Comparison of ENCODE assay signal across 37 mouse cellular contexts in genomic region chr2:150299096-150299495, GRCm38 (mm10). TPM values are rescaled to one million over a fixed set of nuclear protein-coding genes. Genes with fewer than 3 reads are reported as not detected.
DNase-seq lines count a peak whose midpoint lies in the region; ATAC-seq and TF ChIP-seq lines count a peak whose summit lies in the region.
"Had no signal": no experiment of that assay in that cellular context is flagged by ENCODE, and none has a peak within 500 bp of the region (broad histone marks: within the 10 kb centered on the region; RNA-seq: fewer than 3 reads in every experiment).

No protein-coding gene starts in this region.

- H3K4me2 ChIP-seq in heart, embryonic 12.5 days = no peak overlapping the region
- no peak overlapping the region for H3K4me2 ChIP-seq in midbrain, postnatal 0 days (ENCODE audit: low read depth, low read length, poor library complexity, severe bottlenecking)
- H3K4me2 ChIP-seq: embryonic facial prominence, embryonic 13.5 days; forebrain, embryonic 13.5 days; heart, embryonic 13.5 days; hindbrain, embryonic 15.5 days; intestine, embryonic 15.5 days; limb, embryonic 12.5 days; liver, embryonic 12.5 days; midbrain, embryonic 12.5 days; stomach, embryonic 15.5 days had no signal

- H3K27me3 ChIP-seq in heart, embryonic 12.5 days (replicated peaks) = no peaks in the 10 kb centered on the region
- no peaks in the 10 kb centered on the region for H3K27me3 ChIP-seq in midbrain, postnatal 0 days (ENCODE audit: insufficient read depth, low read length)
- H3K27me3 ChIP-seq: CH12.LX; embryonic facial prominence, embryonic 13.5 days; forebrain, embryonic 13.5 days; heart, embryonic 13.5 days; hindbrain, embryonic 15.5 days; intestine, embryonic 15.5 days; limb, embryonic 12.5 days; liver, embryonic 12.5 days; midbrain, embryonic 12.5 days; stomach, embryonic 15.5 days had no signal

- WGBS in heart, embryonic 12.5 days = 35% methylated on average over 1 of the region's 1 CpGs
- WGBS in midbrain, postnatal 0 days = 51% methylated on average over 1 of the region's 1 CpGs

- intact Hi-C loops in heart, postnatal 10 days (cut with DNase I) = no loop called here

- H3K9me3 ChIP-seq in heart, embryonic 12.5 days (replicated peaks) = peaks cover 3% of the 10 kb centered on the region; the same call in 1 of the 2 replicates
- 0 out of 2 replicates have a peak, but pooled peaks cover 7% of the 10 kb centered on the region for H3K9me3 ChIP-seq in midbrain, postnatal 0 days (ENCODE audit: low read length)
- H3K9me3 ChIP-seq: embryonic facial prominence, embryonic 13.5 days; forebrain, embryonic 13.5 days; G1E; hindbrain, embryonic 15.5 days; intestine, embryonic 15.5 days; liver, embryonic 12.5 days; midbrain, embryonic 12.5 days; stomach, embryonic 15.5 days had no signal

- no peak overlapping the region for H3K4me3 ChIP-seq in heart, embryonic 12.5 days
- no peak overlapping the region for H3K4me3 ChIP-seq in midbrain, postnatal 0 days (ENCODE audit: low read depth, low read length)
- H3K4me3 ChIP-seq: embryonic facial prominence, embryonic 13.5 days; erythroblast, embryonic 14.5 days; forebrain, embryonic 13.5 days; heart, embryonic 13.5 days; hindbrain, embryonic 15.5 days; intestine, embryonic 15.5 days; limb, embryonic 12.5 days; liver, embryonic 12.5 days; midbrain, embryonic 12.5 days; stomach, embryonic 15.5 days had no signal

- H3K27ac ChIP-seq in heart, embryonic 12.5 days (ENCODE audit: poor library complexity, severe bottlenecking) = no peak overlapping the region
- H3K27ac ChIP-seq in midbrain, postnatal 0 days (ENCODE audit: low read depth, low read length) = no peak overlapping the region
- H3K27ac ChIP-seq: embryonic facial prominence, embryonic 13.5 days; forebrain, embryonic 13.5 days; heart, embryonic 13.5 days; hindbrain, embryonic 15.5 days; intestine, embryonic 15.5 days; limb, embryonic 12.5 days; liver, embryonic 12.5 days; midbrain, embryonic 12.5 days; stomach, embryonic 15.5 days had no signal

- peak; percentile 20 to 34 for DNase-seq in heart, postnatal 10 days
- DNase-seq in 3T3-L1 (ENCODE audit: low read depth, low spot score) = peak; percentile 30
- DNase-seq in adrenal gland, adult (ENCODE audit: inconsistent age in 2 of 2, low spot score in 1 of 2) = peak; percentile 79 to 90
- peak; percentile 72 to 77 for DNase-seq in adrenal gland, postnatal 36 days
- no peak for DNase-seq in urinary bladder, postnatal 36 days (ENCODE audit: low spot score in 2 of 2)
- DNase-seq in midbrain, postnatal 0 days (ENCODE audit: low spot score) = no peak
- DNase-seq: B cell, adult 2 months; cerebellum, adult 2 months; cerebellum, postnatal 36 days; embryo, embryonic 11 days; gastrocnemius, postnatal 36 days; kidney, adult 9 months; kidney, postnatal 14 days; layer of hippocampus, postnatal 36 days; lung, adult 2 months; lung, postnatal 14 days; right cerebral cortex, adult 18-20 months had no signal

- ATAC-seq in heart, embryonic 12.5 days (ENCODE audit: insufficient number of reproducible peaks, low FRiP score) = no peak
- no peak for ATAC-seq in midbrain, postnatal 0 days (ENCODE audit: low FRiP score)
- ATAC-seq: activated CD4-positive, CD25-positive, alpha-beta regulatory T cell, adult 4 months; forebrain, embryonic 13.5 days; intestine, embryonic 15.5 days; liver, embryonic 12.5 days had no signal

- TF ChIP-seq CTCF in midbrain, postnatal 0 days (IDR thresholded peaks at IDR 0.05) = no peak

- no peaks in the 10 kb centered on the region for H3K36me3 ChIP-seq in heart, embryonic 12.5 days
- no peaks in the 10 kb centered on the region for H3K36me3 ChIP-seq in midbrain, postnatal 0 days (ENCODE audit: insufficient read depth, low read length)
- H3K36me3 ChIP-seq: embryonic facial prominence, embryonic 13.5 days; G1E; heart, embryonic 13.5 days; hindbrain, embryonic 15.5 days; intestine, embryonic 15.5 days; limb, embryonic 12.5 days; liver, embryonic 12.5 days; midbrain, embryonic 12.5 days; stomach, embryonic 15.5 days had no signal

- H3K9ac ChIP-seq in heart, embryonic 12.5 days = no peak overlapping the region
- no peak overlapping the region for H3K9ac ChIP-seq in midbrain, postnatal 0 days (replicated peaks; ENCODE audit: low read length, poor library complexity, severe bottlenecking)
- H3K9ac ChIP-seq: embryonic facial prominence, embryonic 13.5 days; forebrain, embryonic 13.5 days; heart, embryonic 13.5 days; hindbrain, embryonic 15.5 days; intestine, embryonic 15.5 days; limb, embryonic 12.5 days; liver, embryonic 12.5 days; midbrain, embryonic 12.5 days; stomach, embryonic 15.5 days had no signal

- no peaks in the 10 kb centered on the region for H3K4me1 ChIP-seq in heart, embryonic 12.5 days (replicated peaks)
- H3K4me1 ChIP-seq in midbrain, postnatal 0 days (ENCODE audit: insufficient read depth, low read length) = no peaks in the 10 kb centered on the region
- H3K4me1 ChIP-seq: embryonic facial prominence, embryonic 13.5 days; forebrain, embryonic 13.5 days; heart, embryonic 13.5 days; hindbrain, embryonic 15.5 days; intestine, embryonic 15.5 days; limb, embryonic 12.5 days; liver, embryonic 12.5 days; midbrain, embryonic 12.5 days; stomach, embryonic 15.5 days had no signal

RNA-seq across cellular contexts. Expression of gene Gm10130, which starts 24.4 kb away (rescaled TPM):
- total RNA-seq in heart, postnatal 10 days (2021) = 1 to 10 TPM; 1.2 to 1.9 TPM
- 2.3 and 2.8 TPM in 2 replicates for polyA plus RNA-seq in heart, embryonic 12.5 days (2016; fragmentation: Nextera tagmentation; extraction: Ambion mirVana)
- 1 to 10 TPM; 3.2 to 3.8 TPM for total RNA-seq in adrenal gland, postnatal 36 days (2021)
- total RNA-seq in midbrain, postnatal 0 days (2014; rRNA removed) = not detected in 2 replicates
- polyA plus RNA-seq in midbrain, postnatal 0 days (2015; fragmentation: Nextera tagmentation; extraction: Ambion mirVana) = not detected in 2 replicates
- total RNA-seq: layer of hippocampus, adult 18-20 months had no signal
- polyA plus RNA-seq: cerebellum, adult 2 months; erythroblast, embryonic 14.5 days; G1E; lung, adult 2 months had no signal

RNA-seq across cellular contexts. Expression of gene Gm14124, which starts 41.8 kb away (rescaled TPM):
- total RNA-seq in heart, postnatal 10 days (2021) = under 1 TPM; 0.10 to 0.19 TPM
- 0.06 TPM in 1 of 2 replicates, not detected in the other for polyA plus RNA-seq in heart, embryonic 12.5 days (2016; fragmentation: Nextera tagmentation; extraction: Ambion mirVana)
- under 1 TPM; 0.30 to 0.40 TPM for total RNA-seq in adrenal gland, postnatal 36 days (2021)
- 0.09 TPM in 1 of 2 replicates, not detected in the other for total RNA-seq in midbrain, postnatal 0 days (2014; rRNA removed)
- polyA plus RNA-seq in midbrain, postnatal 0 days (2015; fragmentation: Nextera tagmentation; extraction: Ambion mirVana) = not detected in 2 replicates
- total RNA-seq: gastrocnemius, adult 18-20 months; hematopoietic stem cell, adult 5-6 weeks; megakaryocyte, adult 5-6 weeks had no signal
- polyA plus RNA-seq: activated CD4-positive, CD25-positive, alpha-beta regulatory T cell, adult 4 months; embryonic facial prominence, embryonic 13.5 days; erythroblast, embryonic 14.5 days; forebrain, embryonic 13.5 days; G1E; heart, embryonic 13.5 days; limb, embryonic 12.5 days; liver, embryonic 12.5 days; lung, adult 2 months; midbrain, embryonic 12.5 days; neural tube, embryonic 11.5 days; stomach, embryonic 15.5 days; thymus, postnatal 0 days had no signal

RNA-seq across cellular contexts. Expression of gene Gm21994, which starts 43.7 kb away (rescaled TPM):
- total RNA-seq in heart, postnatal 10 days (2021) = 1 to 10 TPM; 2.6 to 4.6 TPM
- polyA plus RNA-seq in heart, embryonic 12.5 days (2016; fragmentation: Nextera tagmentation; extraction: Ambion mirVana) = 3.2 and 4.3 TPM in 2 replicates
- total RNA-seq in adrenal gland, postnatal 36 days (2021) = 1 to 10 TPM; 5.7 to 6.8 TPM
- total RNA-seq in midbrain, postnatal 0 days (2014; rRNA removed) = 1.3 and 1.5 TPM in 2 replicates
- polyA plus RNA-seq in midbrain, postnatal 0 days (2015; fragmentation: Nextera tagmentation; extraction: Ambion mirVana) = 2.8 and 3.0 TPM in 2 replicates
- polyA plus RNA-seq: erythroblast, embryonic 14.5 days had no signal

Comparison
In these comparisons a context has a peak if more than half of its experiments do, and no peak if none do; other contexts are left out.
1. DNase-seq: peak in heart, postnatal 10 days (2 of 2), 3T3-L1 (single experiment), adrenal gland, adult (2 of 2) and adrenal gland, postnatal 36 days (2 of 2); none in urinary bladder, postnatal 36 days (0 of 2) and midbrain, postnatal 0 days (single experiment).